Mouse (Mus musculus) adrenal gland, postnatal 14 days (tissue): ENCODE measurements at regions not wholly inside any gene's neighbourhood (a gene's known extent, or its start where the extent isn't known, plus 50 kb on each side); places are given as distances from the start of the nearest gene placed in this dataset.
"Not testable (repeated sequence)": the region's sequence is repeated elsewhere in the genome, so short reads cannot be mapped to it uniquely, and the experiment has no call there.

Experiments
- DNase-seq: peaks from one replicate; pipeline ENCODE4 v3.0.0; 2021; ENCODE audit warnings: mixed read lengths

DNA sequence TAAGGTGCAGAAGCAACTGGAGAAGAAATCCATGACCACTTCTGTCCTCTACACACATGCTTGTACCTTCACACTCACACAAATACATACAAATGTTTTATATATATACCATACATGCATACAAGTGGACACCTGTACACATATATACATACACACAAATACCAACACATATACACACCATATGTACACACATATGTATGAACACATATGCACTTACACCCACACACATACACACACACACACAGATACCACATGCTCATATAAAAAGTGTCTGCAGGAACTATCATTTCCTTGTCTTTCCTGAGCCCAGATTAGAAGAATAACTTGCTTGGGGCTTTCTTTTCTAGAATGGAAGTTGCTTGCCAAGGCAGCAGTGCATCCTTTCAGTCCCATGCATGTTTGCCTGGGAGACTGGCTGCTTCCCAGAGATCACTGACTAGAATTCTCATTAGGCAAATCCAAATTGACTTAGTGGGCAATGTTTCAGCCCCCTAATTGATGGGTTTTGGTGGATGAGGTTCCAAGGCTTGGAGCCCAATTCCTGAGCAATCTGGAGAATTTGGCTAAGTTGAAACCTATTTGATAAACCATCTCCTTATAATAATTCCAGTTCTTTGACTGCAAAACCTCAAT lies 169.2 kb upstream of the Hddc2 start:
- DNase-seq, result no peak

- no peak for DNase-seq
These were observed 168.7 kb upstream of the Hddc2 start for GRCm38 (mm10) chr10:31144489-31144872.

GRCm38 (mm10) chr10:31173169-31173686 lies 140.0 kb upstream of the Hddc2 start:
- DNase-seq, result peak; percentile 77

DNA sequence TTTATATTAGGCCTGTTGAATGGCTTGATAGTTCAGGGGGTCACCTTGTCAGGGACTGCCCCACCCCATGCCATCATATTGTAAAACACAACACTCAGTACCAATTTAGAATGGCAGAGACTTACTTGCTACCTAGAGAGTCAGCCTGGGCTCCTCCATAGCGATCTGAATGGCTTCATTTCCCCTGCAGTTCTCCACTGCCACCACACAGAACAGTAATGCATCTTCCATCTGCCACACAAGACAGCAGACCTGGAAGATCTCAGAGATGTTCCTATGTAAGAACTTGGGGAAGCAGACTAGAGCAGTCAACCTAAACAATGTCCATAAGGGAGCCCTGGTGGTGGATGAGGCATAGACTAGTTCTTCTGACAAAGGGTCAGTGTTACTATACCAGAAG lies 123.6 kb upstream of the Hddc2 start:
- DNase-seq, result no peak

- DNase-seq, result not testable (repeated sequence)
These were observed 101.0 kb upstream of the Hddc2 start for GRCm38 (mm10) chr10:31212164-31212563.

- DNase-seq, result no peak
These were observed 100.3 kb upstream of the Hddc2 start for GRCm38 (mm10) chr10:31212778-31213454.

GRCm38 (mm10) chr10:31221902-31222301 lies 91.3 kb upstream of the Hddc2 start:
- DNase-seq, result no peak

DNA sequence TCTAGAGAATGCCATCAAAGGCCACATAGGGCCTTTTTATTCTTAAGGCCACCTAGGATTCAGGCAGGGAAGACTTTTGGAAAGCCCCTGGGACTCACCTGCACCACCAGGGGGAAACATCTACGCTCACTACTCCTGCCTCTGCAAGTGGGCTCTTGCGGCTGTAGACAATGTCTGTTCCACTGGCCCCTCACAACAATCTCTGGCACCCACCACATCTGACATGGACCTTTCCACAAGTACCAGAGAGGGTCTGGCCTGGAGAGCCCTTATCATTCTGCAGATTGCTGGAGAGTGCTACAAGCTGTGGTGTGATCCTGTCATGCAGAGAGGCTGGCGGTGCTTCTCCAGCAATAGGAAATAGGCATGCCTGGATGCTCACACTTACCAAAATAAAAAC lies 84.1 kb upstream of the Hddc2 start:
- no peak for DNase-seq

- no peak for DNase-seq
These were observed 70.7 kb upstream of the Hddc2 start for GRCm38 (mm10) chr10:31242442-31242966.

GRCm38 (mm10) chr10:31252584-31253381 lies 60.4 kb upstream of the Hddc2 start:
- no peak for DNase-seq

- no peak for DNase-seq
These were observed 56.2 kb upstream of the Hddc2 start for GRCm38 (mm10) chr10:31256934-31257333.

GRCm38 (mm10) chr10:31257611-31258010 lies 55.6 kb upstream of the Hddc2 start:
- DNase-seq, result no peak

DNA sequence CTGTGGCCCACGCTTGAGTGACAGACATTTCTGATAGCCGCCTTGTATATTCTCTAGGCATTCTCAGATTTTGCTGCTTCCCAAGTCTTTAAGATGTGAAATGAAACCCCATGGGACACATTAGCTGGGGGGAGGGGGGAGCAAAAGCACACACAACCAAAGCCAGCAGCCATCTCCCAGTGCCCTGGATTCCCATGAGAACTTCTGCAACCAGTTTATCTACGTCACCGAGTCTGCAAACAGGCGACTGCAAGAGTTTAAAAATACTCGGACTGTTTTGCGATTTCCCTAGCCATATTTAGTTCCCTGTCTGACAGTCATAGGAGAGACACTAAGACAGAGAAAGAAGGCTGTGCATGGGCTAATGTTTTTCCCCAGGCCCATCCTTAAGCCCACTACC lies 52.3 kb upstream of the Hddc2 start:
- DNase-seq, result peak; percentile 47
